Mouse (Mus musculus) midbrain, postnatal 0 days (tissue): ENCODE results near the gene Gm3383. TPM values are rescaled to one million over a fixed set of nuclear protein-coding genes. Genes with fewer than 3 reads are reported as not detected.
"Not testable (repeated sequence)": the region's sequence is repeated elsewhere in the genome, so short reads cannot be mapped to it uniquely, and the experiment has no call there.

ENCODE experiments used
- ATAC-seq: fragments of 200-750 bp; cut with Nextera tagmentation; 2 replicates; pipeline ENCODE4 v1.8.0; 2017; ENCODE audit warnings: moderate number of reproducible peaks, mild to moderate bottlenecking, moderate TSS enrichment, moderate library complexity; ENCODE audit not compliant: low FRiP score
- DNase-seq: peaks from one replicate; pipeline ENCODE4 v3.0.0-alpha.2; 2015; ENCODE audit warnings: low spot score
- H3K27ac ChIP-seq: fragments of 300-500 bp; sonication (generic); 2 replicates; pipeline ENCODE4 v1.5.1; 2014; ENCODE audit warnings: low read depth, mild to moderate bottlenecking, low read length, mixed read lengths
- H3K27me3 ChIP-seq: fragments of 300-500 bp; sonication (generic); 2 replicates; pipeline ENCODE4 v1.6.1; 2014; ENCODE audit warnings: low read length, control low read depth, mixed read lengths; ENCODE audit not compliant: insufficient read depth
- H3K36me3 ChIP-seq: fragments of 300-500 bp; sonication (generic); 2 replicates; pipeline ENCODE4 v1.6.1; 2014; ENCODE audit warnings: low read length, control low read depth, mixed read lengths; ENCODE audit not compliant: insufficient read depth
- H3K4me1 ChIP-seq: fragments of 300-500 bp; sonication (generic); 2 replicates; pipeline ENCODE4 v1.6.1; 2014; ENCODE audit warnings: mild to moderate bottlenecking, control low read depth, antibody characterized with exemption, low read length, mixed read lengths; ENCODE audit not compliant: insufficient read depth
- H3K4me2 ChIP-seq: fragments of 300-500 bp; sonication (generic); 2 replicates; pipeline ENCODE4 v1.6.1; 2014; ENCODE audit warnings: low read depth, mild to moderate bottlenecking, low read length, mixed read lengths; ENCODE audit not compliant: poor library complexity, severe bottlenecking
- H3K4me3 ChIP-seq: fragments of 300-500 bp; sonication (generic); 2 replicates; pipeline ENCODE4 v1.5.1; 2014; ENCODE audit warnings: low read depth, mild to moderate bottlenecking, low read length, moderate library complexity
- H3K9ac ChIP-seq: fragments of 300-500 bp; sonication (generic); replicated peaks from 2 replicates; pipeline ENCODE4 v1.6.1; 2014; ENCODE audit warnings: mild to moderate bottlenecking, low read length, moderate library complexity, mixed read lengths; ENCODE audit not compliant: poor library complexity, severe bottlenecking
- H3K9me3 ChIP-seq: fragments of 300-500 bp; sonication (generic); 2 replicates; pipeline ENCODE4 v1.6.1; 2016; ENCODE audit warnings: low read length, control low read depth
- WGBS: fragments of 180-500 bp; shearing (Covaris S2); extraction: QIAGEN DNeasy Blood & Tissue Kit; methylation state at CpG from one replicate; pipeline ENCODE4 v1.1.7; 2014; 5-methylcytosine and 5-hydroxymethylcytosine counted together
- polyA plus RNA-seq: library from polyadenylated mRNA; unstranded; fragments of >200 nt; fragmentation: Nextera tagmentation; extraction: Ambion mirVana; gene quantifications from 2 replicates; pipeline ENCODE4 v1.2.1, GENCODE M21; 2015
- total RNA-seq: library from RNA; depleted of rRNA; stranded (reverse); fragments of >200 nt; gene quantifications from 2 replicates; pipeline ENCODE4 v1.2.3, GENCODE M21; 2014; rRNA removed

Gene Gm3383
- total RNA-seq (2.7 and 3.2 TPM in 2 replicates), polyA plus RNA-seq (5.2 and 5.9 TPM in 2 replicates)

DNA sequence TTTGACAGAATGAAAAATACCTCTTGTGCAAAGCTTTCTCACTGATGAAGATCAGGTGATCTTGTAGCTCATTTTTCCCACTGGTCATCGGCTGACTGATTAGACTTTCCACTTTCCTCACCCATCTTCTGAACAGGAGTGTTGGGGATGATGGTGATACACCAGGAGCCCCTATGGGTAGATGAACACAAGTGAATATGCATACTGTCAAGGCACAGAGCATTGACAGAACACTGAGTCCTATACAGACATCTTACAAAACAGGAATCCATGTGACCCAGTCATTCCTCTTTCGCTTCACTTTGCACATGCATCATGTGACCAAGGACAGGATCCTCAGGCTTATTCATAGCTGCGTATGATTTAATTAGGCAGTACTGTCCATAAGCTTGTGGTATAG, at the start of gene Gm3383:
Gene Gm3383, minus strand, starts transcription at position 101 of the 400 bp plus-strand sequence.
- H3K9ac ChIP-seq, H3K27me3 ChIP-seq, H3K27ac ChIP-seq, H3K4me3 ChIP-seq, DNase-seq, H3K4me1 ChIP-seq, H3K4me2 ChIP-seq, H3K36me3 ChIP-seq, H3K9me3 ChIP-seq, ATAC-seq: not testable (repeated sequence)
- no CpG with 5 or more reads among the region's 3 CpGs for WGBS

DNA sequence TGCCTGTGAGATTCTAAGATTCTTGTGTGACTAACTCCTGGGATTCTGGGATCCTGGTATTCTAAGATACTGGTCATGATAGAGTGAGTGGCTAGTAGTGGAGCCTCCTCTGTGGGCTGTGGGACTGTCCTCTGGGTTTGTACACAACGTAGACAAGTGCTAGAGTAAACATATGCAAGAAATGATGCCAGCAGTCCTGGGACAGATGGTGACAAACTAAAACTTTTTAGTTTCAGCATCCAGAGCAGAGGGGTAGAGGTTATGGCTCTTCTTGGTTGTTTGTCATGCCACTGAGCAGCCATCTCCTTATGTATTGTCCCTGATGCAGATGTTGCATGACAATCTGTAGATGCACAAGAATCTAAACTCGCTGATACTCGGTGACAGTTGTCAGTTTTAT, 48.1 kb upstream of the Gm3383 start:
- not testable (repeated sequence) for DNase-seq, H3K4me2 ChIP-seq, H3K36me3 ChIP-seq, ATAC-seq, H3K27ac ChIP-seq, H3K4me1 ChIP-seq, H3K9ac ChIP-seq, H3K27me3 ChIP-seq, H3K9me3 ChIP-seq, H3K4me3 ChIP-seq
- WGBS = 94% methylated on average over 3 of the region's 3 CpGs

DNA sequence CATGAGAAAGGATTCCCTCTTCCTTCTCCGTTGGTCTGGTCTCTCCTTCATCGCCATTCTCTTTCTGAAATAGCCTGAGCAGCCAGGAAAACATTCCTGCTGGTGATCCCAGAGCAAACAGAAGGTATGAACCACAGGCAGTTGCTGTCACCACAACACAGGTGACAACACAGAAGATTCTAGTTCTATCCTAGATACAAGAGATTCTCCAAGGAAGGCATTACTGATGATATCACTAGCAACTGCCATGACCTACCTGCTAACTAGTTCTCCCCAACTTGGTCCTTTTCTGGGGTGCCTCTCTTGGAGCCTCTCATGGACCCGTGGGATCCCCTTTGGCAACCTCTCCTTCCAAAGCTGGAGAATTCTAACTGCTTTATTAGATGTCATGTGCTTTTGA, 22.4 kb upstream of the Gm3383 start, which contains the start of gene Gm3424:
Gene Gm3424, minus strand, starts transcription at position 101 of the 400 bp plus-strand sequence.
- not testable (repeated sequence) for H3K9ac ChIP-seq, H3K4me3 ChIP-seq, DNase-seq, H3K27ac ChIP-seq, H3K4me2 ChIP-seq, H3K9me3 ChIP-seq, H3K4me1 ChIP-seq, ATAC-seq, H3K36me3 ChIP-seq, H3K27me3 ChIP-seq
- no CpG with 5 or more reads among the region's 3 CpGs for WGBS

DNA sequence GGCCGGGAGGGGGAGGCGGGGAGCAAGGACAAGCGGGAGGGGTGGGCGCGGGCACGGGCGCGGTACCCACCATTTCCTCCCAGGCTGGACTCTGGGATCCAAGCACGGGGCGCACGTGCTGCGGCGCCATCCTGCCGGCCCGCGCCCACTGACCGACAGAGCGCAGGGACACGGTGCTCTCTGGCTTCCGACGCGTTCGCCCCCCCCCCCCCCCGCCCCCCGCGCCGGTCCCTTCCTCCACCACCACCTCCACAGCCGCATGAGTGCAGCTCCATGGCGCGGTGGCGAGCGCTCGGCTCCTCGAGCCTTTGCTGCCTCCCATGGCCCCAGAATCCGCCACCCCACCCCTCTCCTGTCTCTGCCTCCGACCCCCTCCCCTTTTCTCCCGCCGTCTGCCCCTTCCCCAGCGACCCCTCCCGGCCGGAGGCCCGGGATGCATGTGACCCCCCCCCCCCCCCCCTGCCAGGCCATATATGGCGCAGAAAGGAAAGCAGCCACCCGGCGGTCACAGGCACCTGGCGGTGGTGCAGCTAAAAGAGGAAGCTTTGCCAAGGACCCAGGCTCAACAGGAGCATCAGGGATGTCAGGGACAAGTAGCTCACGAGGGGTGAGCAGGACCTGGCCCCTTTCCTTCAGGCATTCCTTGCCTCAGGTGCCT, 5.0 kb upstream of the Gm3383 start:
- H3K4me2 ChIP-seq = not testable (repeated sequence)
- ATAC-seq = peak; percentile 84; the same call in 1 of the 2 replicates

DNA sequence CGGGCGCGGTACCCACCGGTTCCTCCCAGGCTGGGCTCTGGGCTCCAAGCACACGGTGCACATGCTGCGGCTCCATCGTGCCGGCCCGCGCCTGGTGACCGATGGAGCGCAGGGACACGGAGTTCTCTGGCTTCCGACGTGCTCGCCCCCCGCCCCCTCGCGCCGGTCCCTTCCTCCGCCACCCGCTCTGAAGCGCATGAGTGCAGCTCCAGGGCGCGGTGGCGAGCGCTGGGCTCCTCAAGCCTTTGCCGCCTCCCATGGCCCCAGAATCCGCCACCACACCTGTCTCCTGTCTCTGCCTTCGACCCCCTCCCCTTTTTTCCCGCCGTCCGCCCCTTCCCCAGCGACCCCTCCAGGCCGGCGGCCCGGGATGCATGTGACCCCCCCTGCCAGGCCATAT, 66.3 kb downstream of the Gm3383 start, which contains the start of gene Gm3373:
Gene Gm3373, minus strand, starts transcription at position 101 of the 400 bp plus-strand sequence.
- WGBS = no CpG with 5 or more reads among the region's 37 CpGs

More for the DNA sequence above, 5.0 kb upstream of the Gm3383 start:
- H3K9ac ChIP-seq, H3K27ac ChIP-seq, H3K4me3 ChIP-seq, H3K36me3 ChIP-seq, H3K27me3 ChIP-seq, H3K4me1 ChIP-seq, H3K9me3 ChIP-seq, DNase-seq: not testable (repeated sequence)
- no CpG with 5 or more reads among the region's 47 CpGs for WGBS

DNA sequence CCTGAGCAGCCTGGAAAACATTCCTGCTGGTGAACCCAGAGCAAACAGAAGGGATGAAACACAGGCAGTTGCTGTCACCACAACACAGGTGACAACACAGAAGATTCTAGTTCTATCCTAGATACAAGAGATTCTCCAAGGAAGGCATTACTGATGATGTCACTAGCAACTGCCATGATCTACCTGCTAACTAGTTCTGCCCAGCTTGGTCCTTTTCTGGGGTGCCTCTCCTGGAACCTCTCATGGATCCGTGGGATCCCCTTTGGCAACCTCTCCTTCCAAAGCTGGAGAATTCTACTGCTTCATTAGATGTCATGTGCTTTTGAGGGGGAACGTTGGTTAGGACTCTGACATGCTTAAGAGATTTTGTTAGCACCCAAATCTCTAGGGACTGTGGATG, 120.4 kb downstream of the Gm3383 start, which contains the start of gene Gm9603:
Gene Gm9603, minus strand, starts transcription at position 101 of the 400 bp plus-strand sequence.
- H3K27me3 ChIP-seq, H3K4me1 ChIP-seq, H3K4me2 ChIP-seq, H3K36me3 ChIP-seq, H3K27ac ChIP-seq, DNase-seq, H3K9me3 ChIP-seq, H3K9ac ChIP-seq, H3K4me3 ChIP-seq, ATAC-seq: not testable (repeated sequence)
- WGBS = no CpG with 5 or more reads among the region's 2 CpGs

More for the DNA sequence above, 66.3 kb downstream of the Gm3383 start, which contains the start of gene Gm3373:
- not testable (repeated sequence) for H3K4me3 ChIP-seq, H3K27me3 ChIP-seq, H3K36me3 ChIP-seq, H3K4me1 ChIP-seq, H3K9me3 ChIP-seq, H3K9ac ChIP-seq, H3K27ac ChIP-seq, DNase-seq, ATAC-seq, H3K4me2 ChIP-seq

DNA sequence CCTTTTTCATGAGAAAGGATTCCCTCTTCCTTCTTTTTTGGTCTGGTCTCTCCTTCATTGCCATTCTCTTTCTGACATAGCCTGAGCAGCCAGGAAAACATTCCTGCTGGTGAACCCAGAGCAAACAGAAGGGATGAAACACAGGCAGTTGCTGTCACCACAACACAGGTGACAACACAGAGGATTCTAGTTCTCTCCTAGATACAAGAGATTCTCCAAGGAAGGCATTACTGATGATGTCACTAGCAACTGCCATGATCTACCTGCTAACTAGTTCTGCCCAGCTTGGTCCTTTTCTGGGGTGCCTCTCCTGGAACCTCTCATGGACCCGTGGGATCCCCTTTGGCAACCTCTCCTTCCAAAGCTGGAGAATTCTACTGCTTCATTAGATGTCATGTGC, 174.9 kb downstream of the Gm3383 start, which contains the start of gene Gm8265:
Gene Gm8265, minus strand, starts transcription at position 101 of the 400 bp plus-strand sequence.
- not testable (repeated sequence) for H3K4me3 ChIP-seq, H3K9me3 ChIP-seq, H3K27ac ChIP-seq, H3K36me3 ChIP-seq, H3K27me3 ChIP-seq, H3K9ac ChIP-seq, DNase-seq, H3K4me1 ChIP-seq, ATAC-seq, H3K4me2 ChIP-seq
- no CpG with 5 or more reads among the region's 1 CpGs for WGBS
